In genomic region chr8:93668306-93668705, GRCm38 (mm10) we compare ENCODE assay signal across 9 mouse cellular contexts.
DNase-seq lines count a peak whose midpoint lies in the region; TF ChIP-seq lines count a peak whose summit lies in the region.
"Had no signal": no experiment of that assay in that cellular context is flagged by ENCODE, and none has a peak within 500 bp of the region (broad histone marks: within the 10 kb centered on the region; RNA-seq: fewer than 3 reads in every experiment).

No protein-coding gene starts in this region.

- intact Hi-C loops in gastrocnemius, postnatal 36 days (cut with DNase I), result no loop called here

- DNase-seq in gastrocnemius, postnatal 25 days, result peak; percentile 11
- no peak for DNase-seq in gastrocnemius, postnatal 36 days
- DNase-seq in lung, adult 18-20 months, result peak; percentile 21 to 50
- no peak for DNase-seq in lung, adult 2 months
- peak; percentile 9 for DNase-seq in heart, postnatal 4 days
- DNase-seq in lung, postnatal 25 days (ENCODE audit: low spot score), result peak; percentile 43
- no peak for DNase-seq in adrenal gland, adult 8-10 months
- DNase-seq in cerebellum, adult 11-12 months, result no peak

- no peak for TF ChIP-seq POLR2A in lung, adult 2 months (IDR thresholded peaks at IDR 0.05; ENCODE audit: borderline replicate concordance, extremely low read depth, low read depth, low read length)

- no peak for TF ChIP-seq CTCF in lung, adult 2 months (IDR thresholded peaks at IDR 0.05; ENCODE audit: insufficient read depth, low read length)

- no peak overlapping the region for H3K4me3 ChIP-seq in lung, adult 2 months (replicated peaks; ENCODE audit: extremely low read depth, low read depth, low read length)
- H3K4me3 ChIP-seq: limb, embryonic 10.5 days had no signal

- peaks cover 7% of the 10 kb centered on the region for H3K4me1 ChIP-seq in lung, adult 2 months (ENCODE audit: control insufficient read depth, insufficient read depth, low read length)
- H3K4me1 ChIP-seq: limb, embryonic 10.5 days had no signal

- WGBS in lung, adult 2 months, result 26% methylated on average over 7 of the region's 7 CpGs

Comparison
In these comparisons a context has a peak if more than half of its experiments do, and no peak if none do; other contexts are left out.
1. DNase-seq: peak in gastrocnemius, postnatal 25 days (single experiment), lung, adult 18-20 months (2 of 2), heart, postnatal 4 days (single experiment) and lung, postnatal 25 days (single experiment); none in gastrocnemius, postnatal 36 days (0 of 2), lung, adult 2 months (single experiment), adrenal gland, adult 8-10 months (single experiment) and cerebellum, adult 11-12 months (single experiment).